Mouse (Mus musculus): ENCODE results near the gene Gfer. TPM values are rescaled to one million over a fixed set of nuclear protein-coding genes. Genes with fewer than 3 reads are reported as not detected.
"Not testable (repeated sequence)": the region's sequence is repeated elsewhere in the genome, so short reads cannot be mapped to it uniquely, and the experiment has no call there.

Gene Gfer
- polyA plus RNA-seq, 1 experiment = 144 TPM

GRCm38 (mm10) chr17:24728184-24728583 lies 32.2 kb upstream of the Gfer start:
- Histone ChIP-seq H3K27ac (ENCODE audit: control insufficient read depth, insufficient read depth, low read depth, low read length) (no peak overlapping the region), H3K4me1 (ENCODE audit: control insufficient read depth, insufficient read depth, low read length) (peaks cover 12% of the 10 kb centered on the region), H3K27me3 (ENCODE audit: control insufficient read depth, insufficient read depth, low read length) (no peaks in the 10 kb centered on the region), H3K4me3 (ENCODE audit: control insufficient read depth, low read depth, low read length) (peak overlapping the region; percentile 59), H3K36me3 (ENCODE audit: control insufficient read depth, insufficient read depth, low read length) (no peaks in the 10 kb centered on the region)
- no peak for TF ChIP-seq POLR2A (IDR thresholded peaks at IDR 0.05; ENCODE audit: control insufficient read depth, low read depth, low read length)
- no peak for TF ChIP-seq CTCF (IDR thresholded peaks at IDR 0.05; ENCODE audit: control insufficient read depth, insufficient read depth, insufficient replicate concordance, low read depth, low read length)

- H3K36me3 ChIP-seq (ENCODE audit: control insufficient read depth, insufficient read depth, low read length) = no peaks in the 10 kb centered on the region
- peak within 1 kb of the TSS; percentile 59 for H3K4me3 ChIP-seq (ENCODE audit: control insufficient read depth, low read depth, low read length)
- H3K4me1 ChIP-seq (ENCODE audit: control insufficient read depth, insufficient read depth, low read length) = peaks cover 12% of the 10 kb centered on the region
- H3K27ac ChIP-seq (ENCODE audit: control insufficient read depth, insufficient read depth, low read depth, low read length) = no peak within 1 kb of the TSS
- no peaks in the 10 kb centered on the region for H3K27me3 ChIP-seq (ENCODE audit: control insufficient read depth, insufficient read depth, low read length)
- no peak for TF ChIP-seq POLR2A (IDR thresholded peaks at IDR 0.05; ENCODE audit: control insufficient read depth, low read depth, low read length)
- no peak for TF ChIP-seq CTCF (IDR thresholded peaks at IDR 0.05; ENCODE audit: control insufficient read depth, insufficient read depth, insufficient replicate concordance, low read depth, low read length)
These were observed 31.7 kb upstream of the Gfer start, which contains the start of gene Rpl3l for GRCm38 (mm10) chr17:24727618-24728017. Gene Rpl3l, plus strand, starts transcription at chr17:24727820.

DNA sequence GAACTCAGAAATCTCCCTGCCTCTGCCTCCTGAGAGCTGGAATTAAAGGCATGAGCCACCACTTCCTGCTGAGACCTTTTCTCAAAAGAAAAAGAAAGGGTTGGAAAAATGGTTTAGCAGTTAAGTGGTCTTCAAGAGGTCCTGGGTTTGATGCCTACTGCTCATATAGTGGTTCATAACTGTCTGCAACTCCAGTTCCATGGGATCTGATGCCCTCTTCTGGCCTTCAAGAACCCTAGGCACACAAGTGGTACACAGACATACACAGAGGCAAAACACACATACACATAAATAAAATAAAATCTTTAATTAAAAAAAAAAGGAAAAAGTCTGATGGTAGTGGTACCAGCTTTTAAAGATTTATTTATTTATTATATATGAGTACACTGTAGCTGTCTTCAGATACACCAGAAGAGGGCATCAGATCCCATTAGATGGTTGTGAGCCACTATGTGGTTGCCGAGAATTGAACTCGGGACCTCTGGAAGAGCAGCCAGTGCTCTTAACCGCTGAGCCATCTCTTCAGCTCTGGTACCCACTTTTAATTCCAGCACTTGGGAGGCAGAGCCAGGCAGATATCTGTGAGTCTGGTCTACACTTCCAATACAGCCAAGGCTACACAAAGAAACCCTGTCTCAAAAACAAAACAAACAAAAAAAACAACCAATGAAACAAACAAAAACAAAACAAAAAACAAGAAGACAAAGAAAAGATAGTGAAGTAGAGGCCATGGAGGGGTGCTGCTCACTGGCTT lies 29.9 kb upstream of the Gfer start:
- Histone ChIP-seq H3K27me3 (ENCODE audit: control insufficient read depth, insufficient read depth, low read length) (no peaks in the 10 kb centered on the region), H3K4me1 (ENCODE audit: control insufficient read depth, insufficient read depth, low read length) (peaks cover 12% of the 10 kb centered on the region), H3K4me3 (ENCODE audit: control insufficient read depth, low read depth, low read length) (no peak overlapping the region), H3K27ac (ENCODE audit: control insufficient read depth, insufficient read depth, low read depth, low read length) (no peak overlapping the region), H3K36me3 (ENCODE audit: control insufficient read depth, insufficient read depth, low read length) (no peaks in the 10 kb centered on the region)
- no peak for TF ChIP-seq POLR2A (IDR thresholded peaks at IDR 0.05; ENCODE audit: control insufficient read depth, low read depth, low read length)
- TF ChIP-seq CTCF (IDR thresholded peaks at IDR 0.05; ENCODE audit: control insufficient read depth, insufficient read depth, insufficient replicate concordance, low read depth, low read length) = no peak

- peak within 1 kb of the TSS; percentile 83 for H3K27ac ChIP-seq (ENCODE audit: control insufficient read depth, insufficient read depth, low read depth, low read length)
- no peaks in the 10 kb centered on the region for H3K36me3 ChIP-seq (ENCODE audit: control insufficient read depth, insufficient read depth, low read length)
- TF ChIP-seq CTCF (IDR thresholded peaks at IDR 0.05; ENCODE audit: control insufficient read depth, insufficient read depth, insufficient replicate concordance, low read depth, low read length) (peak; percentile 97), POLR2A (IDR thresholded peaks at IDR 0.05; ENCODE audit: control insufficient read depth, low read depth, low read length) (peak; percentile 92)
These were observed 28.2 kb upstream of the Gfer start, which contains the start of gene Ndufb10 for GRCm38 (mm10) chr17:24724184-24724583. Gene Ndufb10, minus strand, starts transcription at chr17:24724478.

DNA sequence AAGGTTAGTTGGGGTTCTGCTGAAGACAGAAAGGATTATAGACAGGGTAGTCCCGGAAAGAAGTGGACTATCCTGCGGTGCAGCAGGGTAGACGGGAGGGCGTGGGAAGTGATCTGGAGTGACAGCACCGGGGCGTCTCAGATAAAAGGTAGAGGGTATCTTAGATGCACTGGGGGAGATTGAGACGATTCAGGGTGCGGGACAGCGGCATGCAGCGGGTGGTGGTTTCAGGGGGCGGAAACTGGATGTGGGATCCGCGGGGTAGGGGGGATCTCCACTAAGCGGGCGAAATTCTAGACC lies 27.9 kb upstream of the Gfer start:
- no peak for TF ChIP-seq CTCF (IDR thresholded peaks at IDR 0.05; ENCODE audit: control insufficient read depth, insufficient read depth, insufficient replicate concordance, low read depth, low read length)
- no peak for TF ChIP-seq POLR2A (IDR thresholded peaks at IDR 0.05; ENCODE audit: control insufficient read depth, low read depth, low read length)
- Histone ChIP-seq H3K4me1 (ENCODE audit: control insufficient read depth, insufficient read depth, low read length) (peaks cover 12% of the 10 kb centered on the region), H3K36me3 (ENCODE audit: control insufficient read depth, insufficient read depth, low read length) (no peaks in the 10 kb centered on the region), H3K27ac (ENCODE audit: control insufficient read depth, insufficient read depth, low read depth, low read length) (peak overlapping the region; percentile 83), H3K4me3 (ENCODE audit: control insufficient read depth, low read depth, low read length) (peak overlapping the region; percentile 96), H3K27me3 (ENCODE audit: control insufficient read depth, insufficient read depth, low read length) (no peaks in the 10 kb centered on the region)

More at GRCm38 (mm10) chr17:24724184-24724583, 28.2 kb upstream of the Gfer start, which contains the start of gene Ndufb10:
- Histone ChIP-seq H3K4me1 (ENCODE audit: control insufficient read depth, insufficient read depth, low read length) (peaks cover 12% of the 10 kb centered on the region), H3K4me3 (ENCODE audit: control insufficient read depth, low read depth, low read length) (peak within 1 kb of the TSS; percentile 96), H3K27me3 (ENCODE audit: control insufficient read depth, insufficient read depth, low read length) (no peaks in the 10 kb centered on the region)

DNA sequence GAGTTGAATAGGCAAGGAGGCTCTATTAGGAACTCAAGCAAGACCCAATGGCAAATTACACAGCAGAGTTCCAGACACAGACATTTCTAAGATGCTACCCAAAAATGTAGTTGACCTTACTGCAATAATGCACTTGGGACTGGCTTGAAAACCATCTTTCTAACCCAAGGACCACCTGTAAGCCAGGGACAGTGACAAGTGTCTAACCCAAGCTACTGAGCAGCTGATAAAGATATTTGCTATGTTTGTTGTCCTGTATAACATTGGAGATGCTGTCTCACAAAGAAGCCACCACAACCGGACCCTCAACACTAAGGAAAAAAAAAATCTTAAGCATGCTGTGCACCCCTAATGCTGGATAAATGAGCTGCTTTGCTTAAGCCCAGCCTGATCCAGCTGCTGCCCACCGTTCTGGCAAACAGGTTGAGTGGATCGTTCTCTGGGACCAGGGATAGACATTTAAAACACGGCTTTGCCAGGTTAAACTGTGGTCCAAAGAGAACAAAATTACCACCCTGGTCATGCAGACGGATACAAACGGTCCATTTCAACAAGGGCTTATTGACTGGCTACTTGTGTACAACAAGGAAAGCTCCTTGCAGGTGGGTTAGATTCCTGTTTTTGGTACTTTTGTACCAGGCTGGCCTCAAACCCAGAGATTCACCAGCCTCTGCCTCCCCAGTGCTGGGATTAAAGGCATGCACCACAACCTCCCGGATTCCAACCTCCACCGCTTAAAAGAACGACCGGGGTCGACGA lies 27.3 kb upstream of the Gfer start:
- peaks cover 9% of the 10 kb centered on the region for H3K4me1 ChIP-seq (ENCODE audit: control insufficient read depth, insufficient read depth, low read length)
- H3K27me3 ChIP-seq (ENCODE audit: control insufficient read depth, insufficient read depth, low read length) = no peaks in the 10 kb centered on the region
- no peak overlapping the region; the same call in 1 of the 2 replicates for H3K27ac ChIP-seq (ENCODE audit: control insufficient read depth, insufficient read depth, low read depth, low read length)
- peak overlapping the region; percentile 96 for H3K4me3 ChIP-seq (ENCODE audit: control insufficient read depth, low read depth, low read length)
- TF ChIP-seq CTCF (IDR thresholded peaks at IDR 0.05; ENCODE audit: control insufficient read depth, insufficient read depth, insufficient replicate concordance, low read depth, low read length) = no peak
- H3K36me3 ChIP-seq (ENCODE audit: control insufficient read depth, insufficient read depth, low read length) = no peaks in the 10 kb centered on the region

DNA sequence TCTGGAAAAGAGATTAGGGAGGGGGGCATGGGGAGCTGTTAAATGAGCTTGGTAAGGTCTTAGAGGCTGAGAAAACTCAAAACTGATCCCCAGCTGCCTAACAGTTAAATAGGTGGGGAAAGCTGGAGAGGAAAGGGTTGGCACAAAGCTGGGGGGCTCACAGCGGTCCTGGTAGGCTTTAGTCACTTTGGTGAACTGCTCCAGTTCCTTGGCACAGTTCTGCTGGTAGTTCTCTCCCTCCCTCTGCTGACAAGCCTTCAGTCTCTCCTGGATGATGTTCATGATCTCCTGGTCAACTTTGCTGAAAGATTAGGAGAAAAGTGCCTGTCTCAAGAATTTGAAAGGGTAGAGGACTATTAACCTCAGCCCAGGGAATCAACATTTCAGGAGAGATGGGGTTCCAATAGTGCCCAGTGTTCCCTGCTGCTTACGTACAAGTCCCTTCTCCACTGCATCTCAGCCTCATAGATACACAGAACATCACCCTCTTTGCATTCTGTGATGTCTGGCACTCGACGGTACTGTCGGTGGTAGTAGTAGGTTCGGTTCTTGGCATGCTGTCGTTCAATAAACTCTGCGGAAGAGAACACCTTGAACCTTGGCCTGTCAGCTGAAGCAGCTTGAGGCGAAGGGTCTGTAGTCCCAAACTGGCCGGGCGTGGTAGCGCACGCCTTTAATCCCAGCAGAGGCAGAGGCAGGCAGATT lies 26.4 kb upstream of the Gfer start:
- no peak overlapping the region for H3K4me3 ChIP-seq (ENCODE audit: control insufficient read depth, low read depth, low read length)

GRCm38 (mm10) chr17:24721383-24721955 lies 25.5 kb upstream of the Gfer start:
- H3K27me3 ChIP-seq (ENCODE audit: control insufficient read depth, insufficient read depth, low read length); H3K36me3 ChIP-seq (ENCODE audit: control insufficient read depth, insufficient read depth, low read length); H3K4me1 ChIP-seq (ENCODE audit: control insufficient read depth, insufficient read depth, low read length); H3K27ac ChIP-seq (ENCODE audit: control insufficient read depth, insufficient read depth, low read depth, low read length): not testable (repeated sequence)
- peak overlapping the region; percentile 25 for H3K4me3 ChIP-seq (ENCODE audit: control insufficient read depth, low read depth, low read length)

More for the DNA sequence above, 26.4 kb upstream of the Gfer start:
- H3K36me3 ChIP-seq (ENCODE audit: control insufficient read depth, insufficient read depth, low read length) = no peaks in the 10 kb centered on the region
- no peak for TF ChIP-seq CTCF (IDR thresholded peaks at IDR 0.05; ENCODE audit: control insufficient read depth, insufficient read depth, insufficient replicate concordance, low read depth, low read length)
- no peak for TF ChIP-seq POLR2A (IDR thresholded peaks at IDR 0.05; ENCODE audit: control insufficient read depth, low read depth, low read length)
- H3K27me3 ChIP-seq (ENCODE audit: control insufficient read depth, insufficient read depth, low read length) = no peaks in the 10 kb centered on the region
- H3K4me1 ChIP-seq (ENCODE audit: control insufficient read depth, insufficient read depth, low read length) = peaks cover 3% of the 10 kb centered on the region
- no peak overlapping the region for H3K27ac ChIP-seq (ENCODE audit: control insufficient read depth, insufficient read depth, low read depth, low read length)

- not testable (repeated sequence) for H3K36me3 ChIP-seq (ENCODE audit: control insufficient read depth, insufficient read depth, low read length); H3K4me1 ChIP-seq (ENCODE audit: control insufficient read depth, insufficient read depth, low read length)
- H3K27ac ChIP-seq (ENCODE audit: control insufficient read depth, insufficient read depth, low read depth, low read length) = peak overlapping the region; percentile 44
These were observed 24.7 kb upstream of the Gfer start for GRCm38 (mm10) chr17:24720616-24721015.

More at GRCm38 (mm10) chr17:24720616-24721015, 24.7 kb upstream of the Gfer start:
- H3K4me3 ChIP-seq (ENCODE audit: control insufficient read depth, low read depth, low read length) = peak overlapping the region; percentile 96
- H3K27me3 ChIP-seq (ENCODE audit: control insufficient read depth, insufficient read depth, low read length) = not testable (repeated sequence)
